Mouse (Mus musculus) heart, adult 2 months (tissue): ENCODE measurements around the gene Folr1. TPM values are rescaled to one million over a fixed set of nuclear protein-coding genes. Genes with fewer than 3 reads are reported as not detected.

ENCODE experiments used
- DNase-seq, 2 experiments: peaks; one replicate each; pipeline ENCODE4 v3.0.0; 2021
- H3K27ac ChIP-seq: fragments of 200-600 bp; 2 replicates; pipeline ENCODE4 v1.8.1; 2022
- H3K27me3 ChIP-seq: fragments of 200-500 bp; 2 replicates; pipeline ENCODE4 v1.6.1; 2012; ENCODE audit warnings: mild to moderate bottlenecking, low read length, inconsistent platforms, mixed read lengths; ENCODE audit not compliant: control insufficient read depth, insufficient read depth
- H3K36me3 ChIP-seq: fragments of 200-500 bp; 2 replicates; pipeline ENCODE4 v1.6.1; 2012; ENCODE audit warnings: low read length, inconsistent platforms; ENCODE audit not compliant: control insufficient read depth, insufficient read depth
- H3K4me1 ChIP-seq: fragments of 200-500 bp; 2 replicates; pipeline ENCODE4 v1.6.1; 2011; ENCODE audit warnings: low read length; ENCODE audit not compliant: control insufficient read depth, insufficient read depth
- H3K4me3 ChIP-seq: fragments of 200-600 bp; 2 replicates; pipeline ENCODE4 v1.8.1; 2022
- H3K79me2 ChIP-seq: fragments of 200-500 bp; replicated peaks from 2 replicates; pipeline ENCODE4 v1.6.1; 2012; ENCODE audit warnings: mild to moderate bottlenecking, inconsistent platforms, low read length, moderate library complexity, mixed read lengths; ENCODE audit not compliant: control insufficient read depth, insufficient read depth
- H3K9ac ChIP-seq: fragments of 200-500 bp; 2 replicates; pipeline ENCODE4 v1.6.1; 2012; ENCODE audit warnings: low read depth, mild to moderate bottlenecking, control low read depth, inconsistent platforms, low read length, mixed read lengths
- CTCF ChIP-seq: fragments of 200-600 bp; IDR thresholded peaks from 2 replicates; pipeline ENCODE4 v1.8.1; 2022; ENCODE audit warnings: antibody characterized with exemption, mild to moderate bottlenecking, moderate library complexity
- EP300 ChIP-seq: fragments of 200-500 bp; IDR thresholded peaks from 2 replicates; pipeline ENCODE4 v1.6.1; 2011; ENCODE audit warnings: low read depth, low read length, control low read depth; ENCODE audit not compliant: insufficient read depth
- POLR2A ChIP-seq: fragments of 200-500 bp; IDR thresholded peaks from 2 replicates; pipeline ENCODE4 v1.6.1; 2011; ENCODE audit warnings: mild to moderate bottlenecking, low read depth, low read length, control low read depth; ENCODE audit not compliant: insufficient read depth
- WGBS: fragments of 180-500 bp; shearing (Covaris S2); methylation state at CpG from one replicate; pipeline ENCODE4 v1.1.7; 2018; 5-methylcytosine and 5-hydroxymethylcytosine counted together
- intact Hi-C: fragments of 180-260 bp; cut with DNase I; formaldehyde crosslinking; loops from one replicate; pipeline ENCODE4 v1.15.1; 2025
- polyA plus RNA-seq: library from polyadenylated mRNA; depleted of rRNA; stranded (reverse); fragments of >200 nt; gene quantifications from 2 replicates; pipeline ENCODE4 v1.2.3, GENCODE M21; 2012
- total RNA-seq, 2 experiments: library from RNA; stranded (reverse); gene quantifications; 2 replicates each; pipeline ENCODE4 v1.2.3; 2021

Gene Folr1
- total and polyA plus RNA-seq, 3 experiments, result 0.39 TPM; not detected in 2

DNA sequence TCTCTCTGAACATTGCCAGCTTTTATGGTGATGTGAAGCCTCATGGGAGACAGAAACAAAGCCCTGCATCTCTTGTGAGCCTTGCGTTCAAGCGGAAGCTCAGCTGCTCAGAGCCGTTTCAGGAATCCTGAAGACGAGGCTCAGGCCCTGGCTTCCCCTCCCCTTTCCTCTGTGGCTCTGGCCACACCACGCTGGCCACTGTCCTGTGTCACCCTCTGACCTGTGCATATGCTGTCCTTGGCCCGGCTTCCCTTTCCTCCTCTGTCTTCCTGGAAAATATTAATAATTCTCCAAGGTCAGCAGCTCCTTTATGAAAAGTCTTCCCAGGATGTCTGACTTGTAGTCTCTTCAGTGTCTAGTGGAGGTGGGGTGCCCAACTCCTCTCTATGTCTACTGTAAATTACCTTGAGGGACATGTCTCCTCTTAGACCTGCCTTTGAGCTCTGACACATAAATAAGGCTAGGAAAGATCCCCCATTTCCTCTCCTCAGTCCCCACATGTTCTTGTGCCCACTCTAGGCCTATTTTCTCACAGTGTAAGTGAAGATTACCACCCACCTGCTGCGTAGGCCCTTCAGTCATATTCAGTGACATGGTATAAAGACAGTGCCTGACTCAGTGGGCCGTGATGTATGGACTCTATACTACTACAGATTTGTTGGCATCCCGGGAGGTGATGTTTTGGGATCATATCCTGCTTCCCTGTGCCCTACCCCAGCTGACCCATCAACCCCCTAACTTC, 12.0 kb upstream of the Folr1 start:
- WGBS, result 49% methylated on average over 9 of the region's 9 CpGs
- Histone ChIP-seq H3K9ac (no peak overlapping the region), H3K36me3 (no peaks in the 10 kb centered on the region), H3K4me1 (no peaks in the 10 kb centered on the region), H3K27me3 (no peaks in the 10 kb centered on the region), H3K27ac (no peak overlapping the region), H3K4me3 (no peak overlapping the region), H3K79me2 (no peaks in the 10 kb centered on the region)
- DNase-seq, result no peak
- no peak for TF ChIP-seq POLR2A
- intact Hi-C loops, result no loop called here

DNA sequence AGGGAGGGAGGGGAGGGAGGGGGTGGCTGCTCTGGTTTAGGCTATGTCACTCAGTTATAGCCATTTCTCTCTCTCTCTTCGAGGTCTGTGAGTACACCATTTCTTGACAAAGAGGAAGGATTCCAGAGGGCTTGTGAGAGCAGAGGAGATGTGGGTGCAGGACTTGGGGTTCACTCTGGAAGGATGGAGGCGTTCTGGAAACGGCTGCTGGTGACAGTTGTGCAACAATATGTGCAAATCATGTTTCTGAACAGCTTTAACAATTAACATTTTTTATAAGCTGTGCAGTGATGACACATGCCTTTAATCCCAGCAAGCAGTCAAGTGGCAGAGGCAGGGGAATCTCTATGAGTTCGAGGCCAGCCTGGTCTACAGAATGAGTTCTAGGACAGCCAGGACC, 10.3 kb upstream of the Folr1 start:
- no peak for DNase-seq
- no peak overlapping the region for H3K9ac ChIP-seq
- no peak overlapping the region for H3K4me3 ChIP-seq
- TF ChIP-seq POLR2A (no peak), CTCF (no peak), EP300 (no peak)
- no peaks in the 10 kb centered on the region for H3K4me1 ChIP-seq
- no peak overlapping the region for H3K27ac ChIP-seq
- H3K27me3 ChIP-seq, result no peaks in the 10 kb centered on the region
- no peaks in the 10 kb centered on the region for H3K36me3 ChIP-seq
- WGBS, result 77% methylated on average over 4 of the region's 4 CpGs
- no peaks in the 10 kb centered on the region for H3K79me2 ChIP-seq
- intact Hi-C loops, result no loop called here

DNA sequence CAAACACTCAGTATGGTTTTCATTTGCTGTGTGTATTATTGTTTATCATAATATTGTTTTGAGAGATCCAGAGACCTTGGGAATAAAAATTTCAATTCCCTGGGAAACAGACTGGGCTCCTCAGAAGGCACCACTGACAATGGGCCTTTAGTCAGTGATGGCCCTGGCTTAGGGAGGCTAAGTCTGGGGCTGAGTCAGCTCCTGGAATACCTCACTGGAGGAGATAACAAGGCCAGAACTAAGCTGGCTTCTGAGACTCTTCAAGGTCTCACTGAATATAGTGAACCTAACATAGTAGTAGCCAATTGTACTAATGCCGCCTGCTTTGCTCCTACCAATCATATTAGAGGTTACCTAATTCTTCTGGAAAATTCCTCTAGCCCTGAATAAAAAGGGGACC, 5.4 kb upstream of the Folr1 start:
- no peaks in the 10 kb centered on the region for H3K27me3 ChIP-seq
- no peaks in the 10 kb centered on the region for H3K36me3 ChIP-seq
- no peak overlapping the region for H3K27ac ChIP-seq
- TF ChIP-seq POLR2A (no peak), EP300 (no peak), CTCF (no peak)
- intact Hi-C loops, result no loop called here
- no peak overlapping the region for H3K9ac ChIP-seq
- 100% methylated on average over 1 of the region's 1 CpGs for WGBS
- no peak for DNase-seq
- H3K79me2 ChIP-seq, result no peaks in the 10 kb centered on the region
- H3K4me3 ChIP-seq, result no peak overlapping the region
- peaks cover 3% of the 10 kb centered on the region; the same call in 1 of the 2 replicates for H3K4me1 ChIP-seq

DNA sequence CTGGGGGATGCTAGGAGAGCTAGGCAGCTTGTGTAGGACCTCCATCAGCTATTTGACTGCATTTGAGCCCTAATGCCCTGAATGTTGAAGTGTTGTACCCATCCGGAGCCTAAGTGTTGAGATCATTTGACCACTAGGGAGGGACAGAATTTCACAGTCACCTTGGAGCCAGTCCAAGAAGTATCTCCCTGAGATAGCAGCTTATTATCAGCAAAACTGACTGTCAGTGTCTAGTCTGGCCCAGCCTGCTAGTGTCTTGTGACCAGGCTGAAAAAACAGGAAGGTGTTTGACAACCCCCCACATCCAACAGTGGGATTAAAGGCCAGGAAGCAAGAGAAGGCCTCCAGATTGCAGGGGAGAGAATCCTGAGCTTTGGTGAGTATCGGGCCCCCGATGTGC, 708 bp upstream of the Folr1 start:
- intact Hi-C loops, result no loop called here
- Histone ChIP-seq H3K9ac (no peak overlapping the region), H3K4me1 (peaks cover 5% of the 10 kb centered on the region), H3K27me3 (no peaks in the 10 kb centered on the region), H3K36me3 (no peaks in the 10 kb centered on the region), H3K27ac (no peak overlapping the region), H3K4me3 (no peak overlapping the region), H3K79me2 (no peaks in the 10 kb centered on the region)
- WGBS, result 25% methylated on average over 3 of the region's 3 CpGs
- no peak for TF ChIP-seq CTCF
- TF ChIP-seq POLR2A, result no peak
- no peak for TF ChIP-seq EP300
- DNase-seq, result no peak

DNA sequence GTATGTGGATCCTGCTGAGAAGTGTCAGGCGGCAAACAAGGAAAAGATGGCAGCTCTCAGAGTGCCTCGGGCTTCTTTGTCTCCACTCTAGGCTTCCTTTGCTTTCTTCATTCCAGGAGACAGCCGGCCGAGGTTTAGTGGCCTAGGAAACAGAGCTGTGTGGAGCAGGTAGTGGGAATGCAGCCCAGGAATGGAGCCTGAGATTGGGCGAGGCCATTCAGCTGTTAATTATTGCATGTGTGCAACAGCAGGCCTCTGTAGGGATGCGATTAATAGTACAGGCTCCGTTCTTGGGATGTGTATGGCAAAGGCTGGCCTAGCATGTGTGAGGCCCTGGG, 1.5 kb downstream of the Folr1 start:
- H3K4me1 ChIP-seq, result peaks cover 5% of the 10 kb centered on the region
- H3K27me3 ChIP-seq, result no peaks in the 10 kb centered on the region
- no peak for TF ChIP-seq POLR2A
- TF ChIP-seq EP300, result no peak
- no peak for TF ChIP-seq CTCF
- no peak overlapping the region for H3K27ac ChIP-seq
- no peaks in the 10 kb centered on the region for H3K79me2 ChIP-seq
- 85% methylated on average over 7 of the region's 7 CpGs for WGBS
- no peaks in the 10 kb centered on the region for H3K36me3 ChIP-seq
- no peak for DNase-seq
- no peak overlapping the region for H3K4me3 ChIP-seq
- intact Hi-C loops, result no loop called here
- H3K9ac ChIP-seq, result no peak overlapping the region

DNA sequence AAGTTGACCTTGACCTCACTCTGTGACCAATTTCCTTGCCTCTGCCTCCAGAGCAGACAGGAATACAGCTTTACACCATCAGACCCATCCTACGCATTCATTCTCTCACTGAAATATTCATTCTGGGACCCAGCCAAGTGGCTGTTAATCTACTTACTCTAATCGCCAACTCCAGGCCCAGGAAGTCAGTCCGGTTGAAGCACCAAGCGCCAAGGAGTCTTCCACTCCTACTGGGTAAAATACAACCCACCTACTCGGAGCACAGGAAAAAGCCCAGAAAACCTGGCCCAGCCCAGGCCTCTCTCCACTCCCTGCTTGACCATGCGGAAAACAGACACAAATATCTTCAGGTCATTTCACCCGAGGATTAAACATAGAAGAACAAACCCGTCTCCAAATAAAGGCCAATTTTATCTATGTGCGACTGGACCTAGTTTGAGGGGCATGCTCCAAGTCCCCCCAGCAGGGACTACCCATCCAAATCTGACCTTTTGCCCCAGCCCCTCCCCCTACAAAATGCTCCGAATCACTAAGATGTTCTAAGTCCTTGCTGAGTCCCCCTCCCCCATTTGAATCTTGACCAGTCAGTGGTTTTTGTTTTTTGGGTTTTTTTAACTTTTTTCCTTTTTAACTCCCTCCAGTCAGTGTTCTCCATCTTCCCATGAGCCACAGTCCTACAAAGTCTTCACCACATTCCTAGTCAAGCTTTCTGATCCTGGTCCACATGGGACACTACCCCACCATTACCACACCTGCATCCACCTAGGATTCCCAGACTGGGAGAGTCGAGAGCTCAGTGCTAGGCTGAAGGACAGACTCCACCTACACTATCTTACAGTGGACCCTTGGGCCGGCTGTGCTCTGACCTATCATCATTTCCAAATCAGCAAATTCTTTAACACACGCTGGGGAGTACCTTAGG, 2.1 kb downstream of the Folr1 start:
- WGBS, result 47% methylated on average over 13 of the region's 13 CpGs
- no peak for DNase-seq
- no peaks in the 10 kb centered on the region for H3K27me3 ChIP-seq
- no peak overlapping the region for H3K27ac ChIP-seq
- peaks cover 5% of the 10 kb centered on the region for H3K4me1 ChIP-seq
- H3K36me3 ChIP-seq, result no peaks in the 10 kb centered on the region
- H3K9ac ChIP-seq, result no peak overlapping the region
- H3K79me2 ChIP-seq, result no peaks in the 10 kb centered on the region
- intact Hi-C loops, result no loop called here
- H3K4me3 ChIP-seq, result no peak overlapping the region
- TF ChIP-seq POLR2A (no peak), EP300 (no peak), CTCF (no peak)
